Mouse (Mus musculus) cerebellum, postnatal 4 days (tissue): Measurements from ENCODE around the gene Vamp9.

Source experiments
- DNase-seq, 2 experiments: peaks; one replicate each; pipeline ENCODE4 v3.0.0; 2022; ENCODE audit warnings: low spot score in 2 of 2, mixed read lengths in 1 of 2

Gene Vamp9

GRCm38 (mm10) chr5:99906181-99906956 is at the start of gene Vamp9:
Vamp9 (plus strand) TSS chr5:99906254.
- peak; percentile 85 to 92 for DNase-seq

GRCm38 (mm10) chr5:99857106-99857637 is 48.9 kb upstream of the Vamp9 start:
- DNase-seq = no peak

GRCm38 (mm10) chr5:99859637-99860433 is 46.2 kb upstream of the Vamp9 start:
- no peak for DNase-seq

- no peak for DNase-seq
Observed at GRCm38 (mm10) chr5:99861816-99862215, 44.2 kb upstream of the Vamp9 start.

- DNase-seq = no peak
Observed at GRCm38 (mm10) chr5:99863656-99864380, 42.2 kb upstream of the Vamp9 start.

- DNase-seq = no peak
Observed at GRCm38 (mm10) chr5:99865779-99866178, 40.3 kb upstream of the Vamp9 start.

GRCm38 (mm10) chr5:99868286-99868685 is 37.8 kb upstream of the Vamp9 start:
- DNase-seq = no peak

- no peak for DNase-seq
Observed at GRCm38 (mm10) chr5:99868923-99869322, 37.1 kb upstream of the Vamp9 start.

GRCm38 (mm10) chr5:99877565-99877964 is 28.5 kb upstream of the Vamp9 start:
- peak in 1 of 2 experiments; percentile 44 for DNase-seq

GRCm38 (mm10) chr5:99882441-99882840 is 23.6 kb upstream of the Vamp9 start:
- DNase-seq = no peak

GRCm38 (mm10) chr5:99884035-99884434 is 22.0 kb upstream of the Vamp9 start:
- DNase-seq = no peak

GRCm38 (mm10) chr5:99887133-99887532 is 18.9 kb upstream of the Vamp9 start:
- DNase-seq = no peak

GRCm38 (mm10) chr5:99891516-99892441 is 14.3 kb upstream of the Vamp9 start:
- peak; percentile 50 to 79 for DNase-seq

- DNase-seq = peak; percentile 42 to 61
Observed at GRCm38 (mm10) chr5:99900041-99900440, 6.0 kb upstream of the Vamp9 start.

GRCm38 (mm10) chr5:99905731-99906130 is 323 bp upstream of the Vamp9 start:
- DNase-seq = no peak

GRCm38 (mm10) chr5:99915494-99915893 is 9.4 kb downstream of the Vamp9 start:
- no peak for DNase-seq

GRCm38 (mm10) chr5:99922033-99922432 is 16.0 kb downstream of the Vamp9 start:
- no peak for DNase-seq

- DNase-seq = peak in 1 of 2 experiments; percentile 30
Observed at GRCm38 (mm10) chr5:99927951-99928350, 21.9 kb downstream of the Vamp9 start.

- DNase-seq = no peak
Observed at GRCm38 (mm10) chr5:99931910-99932309, 25.9 kb downstream of the Vamp9 start.

- no peak for DNase-seq
Observed at GRCm38 (mm10) chr5:99939440-99939839, 33.4 kb downstream of the Vamp9 start.

- DNase-seq = no peak
Observed at GRCm38 (mm10) chr5:99941273-99941672, 35.2 kb downstream of the Vamp9 start.
